Mouse (Mus musculus) limb, embryonic 14.5 days (tissue): Measurements from ENCODE around the gene Sertad4. TPM values are rescaled to one million over a fixed set of nuclear protein-coding genes. Genes with fewer than 3 reads are reported as not detected.

Experiments
- ATAC-seq: fragments of 200-750 bp; cut with Nextera tagmentation; 2 replicates; pipeline ENCODE4 v1.8.0; 2017; ENCODE audit warnings: low read depth, moderate number of reproducible peaks, moderate TSS enrichment; ENCODE audit not compliant: low FRiP score
- DNase-seq: peaks from one replicate; pipeline ENCODE4 v3.0.0-alpha.2; 2015; ENCODE audit warnings: low spot score
- H3K27ac ChIP-seq: fragments of 300-500 bp; sonication (generic); replicated peaks from 2 replicates; pipeline ENCODE4 v1.5.1; 2014; ENCODE audit warnings: low read depth, mild to moderate bottlenecking, low read length, moderate library complexity, mixed read lengths
- H3K27me3 ChIP-seq: fragments of 300-500 bp; sonication (generic); 2 replicates; pipeline ENCODE4 v1.6.1; 2014; ENCODE audit warnings: low read length, mixed read lengths; ENCODE audit not compliant: control insufficient read depth, insufficient read depth
- H3K36me3 ChIP-seq: fragments of 300-500 bp; sonication (generic); 2 replicates; pipeline ENCODE4 v1.6.1; 2014; ENCODE audit warnings: mild to moderate bottlenecking, low read length, moderate library complexity, mixed read lengths; ENCODE audit not compliant: control insufficient read depth, insufficient read depth
- H3K4me1 ChIP-seq: fragments of 300-500 bp; sonication (generic); 2 replicates; pipeline ENCODE4 v1.6.1; 2014; ENCODE audit warnings: antibody characterized with exemption, low read length, mixed read lengths; ENCODE audit not compliant: control insufficient read depth, insufficient read depth
- H3K4me2 ChIP-seq: fragments of 300-500 bp; sonication (generic); replicated peaks from 2 replicates; pipeline ENCODE4 v1.6.1; 2014; ENCODE audit warnings: low read depth, mild to moderate bottlenecking, low read length, moderate library complexity; ENCODE audit not compliant: severe bottlenecking
- H3K4me3 ChIP-seq: fragments of 300-500 bp; sonication (generic); replicated peaks from 2 replicates; pipeline ENCODE4 v1.5.1; 2014; ENCODE audit warnings: low read length
- H3K9ac ChIP-seq: fragments of 300-500 bp; sonication (generic); 2 replicates; pipeline ENCODE4 v1.6.1; 2014; ENCODE audit warnings: mild to moderate bottlenecking, low read depth, low read length, moderate library complexity; ENCODE audit not compliant: severe bottlenecking
- H3K9me3 ChIP-seq: fragments of 300-500 bp; sonication (generic); 2 replicates; pipeline ENCODE4 v1.6.1; 2016; ENCODE audit warnings: low read length; ENCODE audit not compliant: control insufficient read depth
- POLR2A ChIP-seq: fragments of 200-500 bp; IDR thresholded peaks from 2 replicates; pipeline ENCODE4 v1.8.0; 2012; ENCODE audit warnings: inconsistent platforms, mild to moderate bottlenecking, moderate library complexity, borderline replicate concordance; ENCODE audit not compliant: insufficient read depth, insufficient read length; ENCODE audit errors: extremely low read depth
- WGBS: fragments of 180-500 bp; shearing (Covaris S2); extraction: QIAGEN DNeasy Blood & Tissue Kit; methylation state at CpG from one replicate; pipeline ENCODE4 v1.1.7; 2014; 5-methylcytosine and 5-hydroxymethylcytosine counted together
- polyA plus RNA-seq, 2 experiments: library from polyadenylated mRNA; depleted of rRNA in 1 of 2; stranded (reverse) in 1 of 2; unstranded in 1 of 2; fragments of >200 nt; fragmentation: Nextera tagmentation in 1 of 2; extraction: Ambion mirVana in 1 of 2; gene quantifications; 2 replicates each; pipeline versions ENCODE4 v1.2.1 to v1.2.3; 2012 to 2014

The Sertad4 gene
- 110 and 143 TPM in 2 replicates for polyA plus RNA-seq (2012; rRNA removed)
- 84.7 and 96.9 TPM in 2 replicates for polyA plus RNA-seq (2014; fragmentation: Nextera tagmentation; extraction: Ambion mirVana)

DNA sequence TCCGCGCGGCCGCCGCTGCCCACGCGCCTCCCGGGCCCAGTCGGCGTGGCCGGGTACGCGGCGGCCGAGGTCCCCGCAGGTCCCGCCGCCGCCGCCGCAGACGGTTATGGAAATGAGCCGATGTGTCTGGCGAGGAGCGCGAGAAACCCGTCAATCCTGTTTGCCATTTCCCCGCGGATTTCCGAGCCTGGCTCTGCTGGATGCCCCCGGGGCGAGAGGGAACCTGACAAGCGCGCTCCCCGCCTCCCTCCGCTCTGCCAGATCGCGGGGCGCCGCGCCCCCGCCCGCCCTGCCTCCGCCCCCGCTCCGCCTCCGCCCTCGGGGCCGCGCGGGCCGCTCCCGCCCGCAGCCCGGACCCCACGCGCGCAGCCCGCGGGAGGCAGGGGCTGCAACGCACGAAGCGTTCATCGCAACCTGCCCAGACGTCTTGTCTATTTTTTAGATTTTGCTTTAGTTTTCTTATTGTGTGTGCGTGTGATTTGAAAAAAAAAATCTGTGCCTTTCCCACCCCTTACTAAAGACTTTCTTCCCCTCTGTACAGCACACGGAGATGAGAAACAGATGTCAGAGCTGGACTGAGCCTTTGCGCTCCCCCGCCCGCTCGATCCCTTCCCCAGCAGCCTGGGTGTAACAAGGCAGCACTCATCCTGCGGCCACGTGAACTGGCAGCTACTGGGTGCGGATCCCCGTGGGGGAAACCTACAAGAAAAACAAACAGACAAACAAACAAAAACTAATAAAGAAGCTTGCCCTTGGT is at the start of gene Sertad4:
Gene Sertad4 (minus strand): TSS at position 283 of the 757 bp plus-strand sequence.
- Histone ChIP-seq H3K27ac (peak within 1 kb of the TSS; percentile 99), H3K27me3 (no peaks in the 10 kb centered on the region), H3K4me2 (peak within 1 kb of the TSS; percentile 87), H3K9me3 (no peaks in the 10 kb centered on the region), H3K4me3 (peak within 1 kb of the TSS; percentile 93), H3K36me3 (peaks cover 19% of the 10 kb centered on the region), H3K4me1 (peaks cover 53% of the 10 kb centered on the region), H3K9ac (peak within 1 kb of the TSS; percentile 98)
- TF ChIP-seq POLR2A = peak; percentile 70; the same call in 1 of the 2 replicates
- ATAC-seq (peak; percentile 83), DNase-seq (peak; percentile 90)
- 5% methylated on average over 46 of the region's 75 CpGs for WGBS

DNA sequence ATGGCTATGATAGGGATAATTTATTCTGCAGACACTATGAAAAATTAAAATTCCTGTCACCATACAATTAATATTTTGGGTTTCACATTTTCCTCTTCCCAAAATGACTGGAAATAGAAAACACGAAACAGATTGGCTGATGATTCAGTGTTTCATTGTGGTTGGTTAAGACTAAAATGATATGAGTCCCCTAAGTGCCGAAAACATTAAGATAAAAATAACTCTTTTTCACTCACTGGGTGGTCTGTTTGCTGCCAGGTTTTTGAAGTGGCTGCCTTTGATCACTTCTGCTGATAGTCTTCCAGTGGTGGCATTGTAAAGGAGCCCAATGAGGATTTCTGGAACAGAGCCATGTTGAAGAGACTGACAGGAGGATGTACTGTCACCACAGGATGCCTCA is 46.0 kb upstream of the Sertad4 start:
- H3K4me2 ChIP-seq = no peak overlapping the region
- no peak overlapping the region for H3K27ac ChIP-seq
- WGBS = 48% methylated on average over 2 of the region's 2 CpGs
- H3K4me1 ChIP-seq = no peaks in the 10 kb centered on the region
- H3K27me3 ChIP-seq = no peaks in the 10 kb centered on the region
- no peak for ATAC-seq
- no peak for DNase-seq
- no peak overlapping the region for H3K9ac ChIP-seq
- no peak overlapping the region for H3K4me3 ChIP-seq
- no peaks in the 10 kb centered on the region for H3K9me3 ChIP-seq
- no peaks in the 10 kb centered on the region for H3K36me3 ChIP-seq
- no peak for TF ChIP-seq POLR2A

DNA sequence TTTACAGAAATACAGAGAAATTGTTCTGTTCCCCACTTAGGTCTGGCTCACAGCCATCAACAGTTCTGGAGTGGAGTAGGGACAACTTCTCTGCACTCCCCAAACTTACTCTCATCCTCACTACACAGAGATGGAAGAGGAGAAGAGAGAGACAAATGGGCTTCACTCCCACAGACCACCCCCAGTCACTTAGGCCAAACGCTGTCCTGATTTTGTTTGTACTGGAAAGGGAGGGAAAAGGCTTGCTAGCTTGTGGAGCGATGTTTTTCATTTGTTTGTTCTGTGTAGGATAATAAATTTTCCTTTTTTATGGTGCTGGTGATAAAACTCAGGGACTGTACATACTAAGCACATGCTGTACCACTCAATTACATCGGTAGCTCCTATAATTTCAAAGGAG is 45.4 kb upstream of the Sertad4 start:
- no peak for ATAC-seq

DNA sequence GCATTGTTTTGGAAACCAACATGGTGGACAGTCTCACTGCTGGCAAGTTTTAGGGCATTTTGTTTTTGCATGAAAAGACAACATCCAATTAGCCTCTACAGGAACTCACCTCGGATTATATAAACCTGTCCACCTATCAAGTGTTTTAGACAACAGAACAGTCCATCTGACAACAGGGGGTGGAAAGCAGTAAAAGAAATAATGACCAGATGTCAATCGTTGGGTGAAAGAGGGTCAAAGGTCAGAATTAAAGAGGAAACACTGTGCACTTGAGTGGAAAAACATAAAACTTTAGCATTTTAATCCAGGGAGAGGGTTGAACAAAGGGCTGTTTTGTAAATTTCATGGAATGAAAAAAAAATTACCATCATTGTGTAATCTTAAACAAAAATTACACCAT is 43.2 kb upstream of the Sertad4 start:
- no peaks in the 10 kb centered on the region for H3K27me3 ChIP-seq
- no peak overlapping the region for H3K4me2 ChIP-seq
- DNase-seq = no peak
- no peaks in the 10 kb centered on the region for H3K4me1 ChIP-seq
- H3K36me3 ChIP-seq = no peaks in the 10 kb centered on the region
- 16% methylated on average over 2 of the region's 2 CpGs for WGBS
- H3K4me3 ChIP-seq = no peak overlapping the region
- no peak overlapping the region for H3K27ac ChIP-seq
- no peak overlapping the region for H3K9ac ChIP-seq
- no peak for ATAC-seq
- TF ChIP-seq POLR2A = no peak
- no peaks in the 10 kb centered on the region for H3K9me3 ChIP-seq

More for the DNA sequence above, 45.4 kb upstream of the Sertad4 start:
- Histone ChIP-seq H3K27ac (no peak overlapping the region), H3K36me3 (no peaks in the 10 kb centered on the region), H3K4me2 (no peak overlapping the region), H3K9me3 (no peaks in the 10 kb centered on the region), H3K9ac (no peak overlapping the region), H3K27me3 (no peaks in the 10 kb centered on the region), H3K4me3 (no peak overlapping the region), H3K4me1 (no peaks in the 10 kb centered on the region)
- no peak for DNase-seq
- 20% methylated on average over 3 of the region's 3 CpGs for WGBS
- TF ChIP-seq POLR2A = no peak

DNA sequence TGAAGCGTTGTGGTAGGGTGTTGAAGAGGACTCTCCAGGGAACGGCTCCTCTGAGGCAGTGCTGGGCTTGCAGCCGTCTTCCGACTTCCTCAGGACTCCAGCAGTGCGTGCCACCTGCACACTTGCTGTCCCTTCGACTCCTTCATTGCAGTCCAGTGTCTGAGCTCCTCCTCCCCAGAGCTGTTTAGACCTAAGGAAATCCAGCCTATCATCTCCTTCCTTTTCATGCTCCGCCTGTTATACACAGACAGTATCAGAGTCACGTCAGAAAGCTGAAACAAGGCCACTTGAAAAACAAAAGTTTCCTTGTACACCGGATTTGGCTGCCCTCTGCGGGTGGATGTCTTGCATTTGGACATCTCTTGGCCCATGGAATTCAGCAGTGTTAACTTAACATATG is 41.7 kb upstream of the Sertad4 start:
- ATAC-seq = no peak
- WGBS = 67% methylated on average over 10 of the region's 10 CpGs

DNA sequence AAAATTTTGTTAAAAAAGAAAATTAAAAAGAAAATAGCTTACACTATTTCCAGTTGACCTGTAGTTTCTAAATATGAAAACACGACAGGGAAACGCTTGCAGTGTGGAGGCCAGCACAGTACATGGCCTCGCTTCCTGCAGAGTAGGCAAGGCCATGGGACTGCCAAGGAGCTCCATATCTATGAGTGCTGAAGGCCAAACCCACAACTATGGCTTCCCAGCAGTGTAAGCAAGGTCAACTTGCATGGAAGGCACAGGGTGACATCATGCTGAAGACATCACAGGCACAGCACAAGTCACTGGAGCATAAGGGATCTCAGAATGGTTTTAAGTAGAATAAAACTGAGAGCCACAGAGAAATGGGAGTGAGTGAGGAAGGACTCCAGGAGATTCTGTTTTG is 40.5 kb upstream of the Sertad4 start:
- Histone ChIP-seq H3K4me2 (no peak overlapping the region), H3K9ac (no peak overlapping the region), H3K27me3 (no peaks in the 10 kb centered on the region), H3K4me3 (no peak overlapping the region), H3K36me3 (no peaks in the 10 kb centered on the region), H3K4me1 (no peaks in the 10 kb centered on the region), H3K9me3 (no peaks in the 10 kb centered on the region), H3K27ac (no peak overlapping the region)
- no peak for TF ChIP-seq POLR2A
- WGBS = 96% methylated on average over 3 of the region's 3 CpGs
- no peak for DNase-seq
- no peak for ATAC-seq

More for the DNA sequence above, 41.7 kb upstream of the Sertad4 start:
- DNase-seq = no peak
- H3K4me2 ChIP-seq = no peak overlapping the region
- no peak overlapping the region for H3K9ac ChIP-seq
- H3K36me3 ChIP-seq = no peaks in the 10 kb centered on the region
- no peak overlapping the region for H3K4me3 ChIP-seq
- no peak overlapping the region for H3K27ac ChIP-seq
- TF ChIP-seq POLR2A = no peak
- no peaks in the 10 kb centered on the region for H3K27me3 ChIP-seq
- H3K4me1 ChIP-seq = no peaks in the 10 kb centered on the region
- no peaks in the 10 kb centered on the region for H3K9me3 ChIP-seq
